Mouse (Mus musculus) lung, postnatal 0 days (tissue): ENCODE measurements at regions not wholly inside any gene's neighbourhood (a gene's known extent, or its start where the extent isn't known, plus 50 kb on each side); places are given as distances from the start of the nearest gene placed in this dataset.
A peak's percentile ranks its signal among the peaks of the same experiment; 100 is the strongest.

Experiments used
- ATAC-seq: fragments of 200-750 bp; cut with Nextera tagmentation; 2 replicates; pipeline ENCODE4 v1.8.0; 2017; ENCODE audit warnings: moderate library complexity
- DNase-seq: peaks from one replicate; pipeline ENCODE4 v3.0.0-alpha.2; 2016; ENCODE audit warnings: low spot score
- H3K27ac ChIP-seq: fragments of 300-500 bp; sonication (generic); 2 replicates; pipeline ENCODE4 v1.5.1; 2014; ENCODE audit warnings: antibody characterized with exemption, mild to moderate bottlenecking, low read length, mixed read lengths
- H3K27me3 ChIP-seq: fragments of 300-500 bp; sonication (generic); replicated peaks from 2 replicates; pipeline ENCODE4 v1.6.1; 2014; ENCODE audit warnings: low read length, mixed read lengths; ENCODE audit not compliant: insufficient read depth
- H3K36me3 ChIP-seq: fragments of 300-500 bp; sonication (generic); 2 replicates; pipeline ENCODE4 v1.6.1; 2014; ENCODE audit warnings: low read length, mixed read lengths; ENCODE audit not compliant: insufficient read depth
- H3K4me1 ChIP-seq: fragments of 300-500 bp; sonication (generic); 2 replicates; pipeline ENCODE4 v1.6.1; 2014; ENCODE audit warnings: antibody characterized with exemption, low read depth, low read length, mixed read lengths; ENCODE audit not compliant: insufficient read depth
- H3K4me2 ChIP-seq: fragments of 300-500 bp; sonication (generic); replicated peaks from 2 replicates; pipeline ENCODE4 v1.6.1; 2014; ENCODE audit warnings: low read depth, mild to moderate bottlenecking, low read length, moderate library complexity, mixed read lengths
- H3K4me3 ChIP-seq: fragments of 300-500 bp; sonication (generic); 2 replicates; pipeline ENCODE4 v1.5.1; 2014; ENCODE audit warnings: low read depth, low read length
- H3K9ac ChIP-seq: fragments of 300-500 bp; sonication (generic); replicated peaks from 2 replicates; pipeline ENCODE4 v1.6.1; 2014; ENCODE audit warnings: low read depth, mild to moderate bottlenecking
- H3K9me3 ChIP-seq: fragments of 300-500 bp; sonication (generic); 2 replicates; pipeline ENCODE4 v1.6.1; 2016; ENCODE audit warnings: low read length, mixed read lengths
- CTCF ChIP-seq: IDR thresholded peaks from 2 replicates; pipeline ENCODE4 v1.5.1; 2016; ENCODE audit warnings: antibody characterized with exemption, mild to moderate bottlenecking
- EP300 ChIP-seq: IDR thresholded peaks from 2 replicates; pipeline ENCODE4 v1.6.1; 2016; ENCODE audit warnings: antibody characterized with exemption, mild to moderate bottlenecking, control low read depth
- WGBS: fragments of 180-500 bp; shearing (Covaris S2); extraction: QIAGEN DNeasy Blood & Tissue Kit; methylation state at CpG from one replicate; pipeline ENCODE4 v1.1.7; 2014; 5-methylcytosine and 5-hydroxymethylcytosine counted together

DNA sequence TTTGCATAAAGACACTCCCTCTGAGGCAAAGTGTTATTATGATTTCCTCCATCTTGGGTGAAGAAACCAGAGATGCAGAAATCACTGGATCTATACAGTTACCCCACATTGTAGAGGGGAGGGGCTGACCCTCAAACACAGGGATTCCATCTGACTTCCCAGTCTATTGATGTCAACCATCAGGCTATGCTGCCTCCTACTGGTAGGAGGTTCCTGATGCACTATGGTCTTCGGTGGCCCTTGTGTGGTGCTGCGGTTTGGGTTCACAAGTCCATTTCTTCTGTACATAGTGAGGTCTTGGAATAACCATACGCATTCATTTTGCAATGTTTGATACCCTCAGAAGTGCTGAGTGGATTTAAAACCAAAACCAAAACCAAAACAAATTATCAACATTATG lies 94.0 kb upstream of the Smarca2 start:
- no peaks in the 10 kb centered on the region for H3K4me1 ChIP-seq
- DNase-seq (no peak), ATAC-seq (no peak)
- H3K4me3 ChIP-seq = no peak overlapping the region
- H3K36me3 ChIP-seq = no peaks in the 10 kb centered on the region
- 87% methylated on average over 3 of the region's 3 CpGs for WGBS
- H3K9ac ChIP-seq = no peak overlapping the region
- no peak overlapping the region for H3K4me2 ChIP-seq
- no peaks in the 10 kb centered on the region for H3K9me3 ChIP-seq
- H3K27me3 ChIP-seq = no peaks in the 10 kb centered on the region
- no peak overlapping the region for H3K27ac ChIP-seq
- TF ChIP-seq EP300 = no peak
- peak; percentile 22; the same call in 1 of the 2 replicates for TF ChIP-seq CTCF

- TF ChIP-seq EP300 (no peak), CTCF (no peak)
- Histone ChIP-seq H3K9ac (no peak overlapping the region), H3K4me2 (no peak overlapping the region), H3K27me3 (no peaks in the 10 kb centered on the region), H3K4me1 (no peaks in the 10 kb centered on the region), H3K9me3 (no peaks in the 10 kb centered on the region), H3K36me3 (no peaks in the 10 kb centered on the region), H3K27ac (no peak overlapping the region), H3K4me3 (no peak overlapping the region)
- no peak for DNase-seq
- no peak for ATAC-seq
- WGBS = 64% methylated on average over 6 of the region's 6 CpGs
Observed at GRCm38 (mm10) chr19:26511756-26512155, 93.1 kb upstream of the Smarca2 start.

- H3K9ac ChIP-seq = no peak overlapping the region
- no peak overlapping the region for H3K27ac ChIP-seq
- no peak overlapping the region for H3K4me3 ChIP-seq
- ATAC-seq = no peak
- WGBS = 76% methylated on average over 3 of the region's 3 CpGs
- no peaks in the 10 kb centered on the region for H3K27me3 ChIP-seq
- no peaks in the 10 kb centered on the region for H3K4me1 ChIP-seq
- no peak for TF ChIP-seq CTCF
- no peak for TF ChIP-seq EP300
- H3K36me3 ChIP-seq = no peaks in the 10 kb centered on the region
- H3K9me3 ChIP-seq = no peaks in the 10 kb centered on the region
- no peak overlapping the region for H3K4me2 ChIP-seq
- DNase-seq = no peak
Observed at GRCm38 (mm10) chr19:26524583-26524982, 80.3 kb upstream of the Smarca2 start.

GRCm38 (mm10) chr19:26531390-26531789 lies 73.5 kb upstream of the Smarca2 start:
- ATAC-seq (no peak), DNase-seq (no peak)
- Histone ChIP-seq H3K4me2 (no peak overlapping the region), H3K36me3 (no peaks in the 10 kb centered on the region), H3K27me3 (no peaks in the 10 kb centered on the region), H3K4me3 (no peak overlapping the region), H3K27ac (no peak overlapping the region), H3K9ac (no peak overlapping the region), H3K4me1 (no peaks in the 10 kb centered on the region), H3K9me3 (no peaks in the 10 kb centered on the region)
- 69% methylated on average over 4 of the region's 4 CpGs for WGBS
- no peak for TF ChIP-seq EP300
- TF ChIP-seq CTCF = no peak

- ATAC-seq = no peak
- TF ChIP-seq EP300 (no peak), CTCF (no peak)
- H3K9ac ChIP-seq = no peak overlapping the region
Observed at GRCm38 (mm10) chr19:26532509-26532908, 72.3 kb upstream of the Smarca2 start.

DNA sequence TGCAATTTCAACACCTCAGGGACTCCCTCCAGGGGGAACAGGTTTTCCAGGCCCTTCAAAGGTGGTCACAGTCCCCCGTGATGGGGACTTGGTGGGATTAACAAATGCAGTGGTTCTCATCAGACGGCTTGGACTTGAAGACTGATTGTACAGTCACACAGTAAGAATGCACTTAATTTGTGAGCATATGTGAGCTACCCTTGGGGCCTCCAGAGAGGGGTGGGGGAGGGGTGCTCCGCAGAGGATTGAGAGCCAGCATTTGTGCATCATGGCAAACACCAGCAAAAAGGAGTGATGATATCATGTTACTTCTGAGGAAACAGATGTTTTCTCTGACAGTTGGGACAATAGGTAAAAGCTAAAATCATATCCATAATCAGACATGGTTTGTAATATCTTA lies 59.2 kb upstream of the Smarca2 start:
- H3K4me1 ChIP-seq = no peaks in the 10 kb centered on the region
- no peak overlapping the region for H3K4me2 ChIP-seq
- ATAC-seq (no peak), DNase-seq (no peak)
- TF ChIP-seq CTCF (no peak), EP300 (no peak)
- H3K27ac ChIP-seq = no peak overlapping the region
- WGBS = 38% methylated on average over 3 of the region's 3 CpGs
- no peaks in the 10 kb centered on the region for H3K9me3 ChIP-seq
- no peaks in the 10 kb centered on the region for H3K27me3 ChIP-seq
- no peak overlapping the region for H3K9ac ChIP-seq
- no peak overlapping the region for H3K4me3 ChIP-seq
- no peaks in the 10 kb centered on the region for H3K36me3 ChIP-seq

More at GRCm38 (mm10) chr19:26532509-26532908, 72.3 kb upstream of the Smarca2 start:
- no peak overlapping the region for H3K4me3 ChIP-seq
- H3K4me2 ChIP-seq = no peak overlapping the region
- H3K9me3 ChIP-seq = no peaks in the 10 kb centered on the region
- no peaks in the 10 kb centered on the region for H3K4me1 ChIP-seq
- no peaks in the 10 kb centered on the region for H3K27me3 ChIP-seq
- DNase-seq = no peak
- WGBS = 47% methylated on average over 6 of the region's 6 CpGs
- no peaks in the 10 kb centered on the region for H3K36me3 ChIP-seq
- H3K27ac ChIP-seq = no peak overlapping the region

DNA sequence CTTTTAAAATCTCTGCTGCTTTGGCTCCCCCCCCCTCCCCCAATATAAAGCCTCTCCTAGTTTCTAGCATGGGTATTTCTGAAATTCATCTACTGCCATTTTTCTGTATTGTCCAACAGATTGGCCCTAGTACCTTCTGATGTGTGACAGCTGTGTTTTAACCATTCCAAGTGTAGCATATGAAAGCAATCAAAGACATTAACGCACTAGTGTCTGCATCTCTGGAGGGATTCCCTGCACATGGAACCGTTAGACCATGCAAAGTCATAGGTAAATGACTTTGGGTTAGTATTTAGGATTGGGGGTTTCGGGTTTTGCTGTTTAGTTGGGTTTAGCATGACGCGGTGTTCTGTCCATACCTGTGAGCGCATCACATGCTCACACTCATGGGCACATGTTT lies 57.3 kb upstream of the Smarca2 start:
- no peak overlapping the region for H3K4me2 ChIP-seq
- H3K4me1 ChIP-seq = no peaks in the 10 kb centered on the region
- WGBS = 81% methylated on average over 6 of the region's 6 CpGs
- H3K9ac ChIP-seq = no peak overlapping the region
- no peak overlapping the region for H3K4me3 ChIP-seq
- no peak for ATAC-seq
- H3K27me3 ChIP-seq = no peaks in the 10 kb centered on the region
- no peaks in the 10 kb centered on the region for H3K9me3 ChIP-seq
- DNase-seq = no peak
- TF ChIP-seq CTCF (no peak), EP300 (no peak)
- H3K27ac ChIP-seq = no peak overlapping the region
- no peaks in the 10 kb centered on the region for H3K36me3 ChIP-seq
